Mouse (Mus musculus) myocyte (in vitro differentiated cells): ENCODE results near the gene Rhbdd1. TPM values are rescaled to one million over a fixed set of nuclear protein-coding genes. Genes with fewer than 3 reads are reported as not detected.

Source experiments
- H3K27me3 ChIP-seq: one replicate; pipeline ENCODE4 v1.6.1; 2011; ENCODE audit not compliant: control insufficient read depth, insufficient read depth, insufficient read length
- H3K36me3 ChIP-seq: one replicate; pipeline ENCODE4 v1.6.1; 2011; ENCODE audit not compliant: control insufficient read depth, insufficient read depth
- H3K4me2 ChIP-seq: one replicate; pipeline ENCODE4 v1.6.1; 2011; ENCODE audit warnings: low read depth, control low read depth
- H3K4me3 ChIP-seq: one replicate; pipeline ENCODE4 v1.5.1; 2011; ENCODE audit warnings: mild to moderate bottlenecking, control low read depth, moderate library complexity
- H3K79me2 ChIP-seq: one replicate; pipeline ENCODE4 v1.6.1; 2011; ENCODE audit not compliant: control insufficient read depth, insufficient read depth
- H3ac ChIP-seq: one replicate; pipeline ENCODE4 v1.6.1; 2011; ENCODE audit not compliant: control insufficient read depth, insufficient read length
- CEBPB ChIP-seq: IDR thresholded peaks from 2 replicates; pipeline ENCODE4 v1.6.1; 2011; ENCODE audit warnings: mild to moderate bottlenecking, moderate library complexity; ENCODE audit not compliant: poor library complexity, insufficient read depth, severe bottlenecking
- E2F4 ChIP-seq: IDR thresholded peaks from one replicate; pipeline ENCODE4 v1.6.1; 2011; ENCODE audit warnings: mild to moderate bottlenecking, control low read depth, moderate library complexity; ENCODE audit not compliant: insufficient read depth
- MAX ChIP-seq: IDR thresholded peaks from one replicate; pipeline ENCODE4 v1.6.1; 2011; ENCODE audit warnings: low read depth, mild to moderate bottlenecking, control low read depth
- MYOD1 ChIP-seq, 3 experiments: IDR thresholded peaks; one replicate each; pipeline ENCODE4 v1.6.1; 2011; ENCODE audit warnings: control low read depth in 2 of 3, low read depth in 2 of 3, mild to moderate bottlenecking in 2 of 3, moderate library complexity in 1 of 3; ENCODE audit not compliant: insufficient read length in 2 of 3, control insufficient read depth in 1 of 3
- MYOG ChIP-seq, 3 experiments: IDR thresholded peaks; one replicate each; pipeline ENCODE4 v1.6.1; 2011; ENCODE audit warnings: control low read depth in 2 of 3, low read depth in 2 of 3, mild to moderate bottlenecking in 2 of 3; ENCODE audit not compliant: insufficient read length in 2 of 3, control insufficient read depth in 1 of 3, insufficient read depth in 1 of 3
- POLR2A ChIP-seq: IDR thresholded peaks from one replicate; pipeline ENCODE4 v1.6.1; 2011; ENCODE audit warnings: low read depth, mild to moderate bottlenecking, control low read depth, moderate library complexity; ENCODE audit not compliant: insufficient read length
- POLR2AphosphoS2 ChIP-seq: IDR thresholded peaks from one replicate; pipeline ENCODE4 v1.6.1; 2011; ENCODE audit warnings: low read depth, control low read depth; ENCODE audit not compliant: insufficient read length
- REST ChIP-seq: IDR thresholded peaks from one replicate; pipeline ENCODE4 v1.6.1; 2011; ENCODE audit warnings: mild to moderate bottlenecking, control low read depth, moderate library complexity; ENCODE audit not compliant: insufficient read depth, insufficient read length
- SRF ChIP-seq: IDR thresholded peaks from one replicate; pipeline ENCODE4 v1.6.1; 2011; ENCODE audit warnings: low read depth; ENCODE audit not compliant: control insufficient read depth, insufficient read length
- TCF12 ChIP-seq: IDR thresholded peaks from one replicate; pipeline ENCODE4 v1.6.1; 2011; ENCODE audit warnings: mild to moderate bottlenecking, control low read depth; ENCODE audit not compliant: poor library complexity, insufficient read depth, severe bottlenecking
- TCF3 ChIP-seq: IDR thresholded peaks from one replicate; pipeline ENCODE4 v1.6.1; 2011; ENCODE audit warnings: low read depth, control low read depth; ENCODE audit not compliant: insufficient read length
- USF1 ChIP-seq: IDR thresholded peaks from one replicate; pipeline ENCODE4 v1.6.1; 2011; ENCODE audit warnings: low read depth, mild to moderate bottlenecking, control low read depth, moderate library complexity
- polyA plus RNA-seq: library from polyadenylated mRNA; unstranded; fragments of >200 nt; fragmentation: generic; extraction: Trizol; gene quantifications from one replicate; pipeline ENCODE4 v1.2.1, GENCODE M21; 2012; ENCODE audit warnings: missing spikeins

The Rhbdd1 gene
- polyA plus RNA-seq, 1 experiment = 43.3 TPM

GRCm38 (mm10) chr1:82468872-82469271 lies 152.6 kb downstream of the Rhbdd1 start:
- Histone ChIP-seq H3K79me2 (no peaks in the 10 kb centered on the region), H3K36me3 (no peaks in the 10 kb centered on the region), H3K27me3 (peaks cover 4% of the 10 kb centered on the region), H3ac (no peak overlapping the region), H3K4me2 (peak overlapping the region; percentile 37), H3K4me3 (no peak overlapping the region)
- TF ChIP-seq POLR2AphosphoS2 = no peak
- no peak for TF ChIP-seq REST
- TF ChIP-seq TCF12 = no peak
- no peak for TF ChIP-seq USF1

- TF ChIP-seq E2F4 = no peak
- Histone ChIP-seq H3K79me2 (no peaks in the 10 kb centered on the region), H3K27me3 (peaks cover 4% of the 10 kb centered on the region), H3ac (no peak overlapping the region), H3K36me3 (no peaks in the 10 kb centered on the region), H3K4me2 (no peak overlapping the region), H3K4me3 (no peak overlapping the region)
Observed at GRCm38 (mm10) chr1:82470516-82471225, 154.4 kb downstream of the Rhbdd1 start.

- Histone ChIP-seq H3ac (no peak overlapping the region), H3K4me2 (no peak overlapping the region), H3K79me2 (no peaks in the 10 kb centered on the region), H3K36me3 (no peaks in the 10 kb centered on the region), H3K27me3 (no peaks in the 10 kb centered on the region), H3K4me3 (no peak overlapping the region)
- no peak for TF ChIP-seq TCF12
- TF ChIP-seq TCF3 = no peak
- no peak for TF ChIP-seq POLR2A
- TF ChIP-seq MAX = no peak
- TF ChIP-seq SRF = no peak
- no peak for TF ChIP-seq USF1
- TF ChIP-seq MYOG (IDR thresholded peaks at IDR 0.05; ENCODE audit: control insufficient read depth in 1 of 3, insufficient read depth in 1 of 3, insufficient read length in 2 of 3, low read depth in 2 of 3) = no peak
- TF ChIP-seq REST = no peak
- TF ChIP-seq E2F4 = no peak
- no peak for TF ChIP-seq MYOD1 (IDR thresholded peaks at IDR 0.05; ENCODE audit: control insufficient read depth in 1 of 3, insufficient read length in 2 of 3, low read depth in 2 of 3)
- TF ChIP-seq CEBPB = no peak
- no peak for TF ChIP-seq POLR2AphosphoS2
Observed at GRCm38 (mm10) chr1:82473467-82473866, 157.2 kb downstream of the Rhbdd1 start.

GRCm38 (mm10) chr1:82474461-82474961 lies 158.3 kb downstream of the Rhbdd1 start:
- TF ChIP-seq TCF12 (no peak), USF1 (no peak), E2F4 (no peak), CEBPB (no peak), MAX (no peak), REST (no peak), MYOG (IDR thresholded peaks at IDR 0.05; ENCODE audit: control insufficient read depth in 1 of 3, insufficient read depth in 1 of 3, insufficient read length in 2 of 3, low read depth in 2 of 3) (no peak), TCF3 (no peak), SRF (no peak), MYOD1 (IDR thresholded peaks at IDR 0.05; ENCODE audit: control insufficient read depth in 1 of 3, insufficient read length in 2 of 3, low read depth in 2 of 3) (no peak), POLR2AphosphoS2 (no peak), POLR2A (no peak)
- Histone ChIP-seq H3K27me3 (no peaks in the 10 kb centered on the region), H3K4me3 (no peak overlapping the region), H3ac (no peak overlapping the region), H3K4me2 (no peak overlapping the region), H3K36me3 (no peaks in the 10 kb centered on the region), H3K79me2 (no peaks in the 10 kb centered on the region)

GRCm38 (mm10) chr1:82475254-82475653 lies 159.0 kb downstream of the Rhbdd1 start:
- no peaks in the 10 kb centered on the region for H3K27me3 ChIP-seq
- TF ChIP-seq TCF12 (no peak), REST (no peak), TCF3 (no peak), SRF (no peak)
- H3K36me3 ChIP-seq = no peaks in the 10 kb centered on the region
- H3ac ChIP-seq = no peak overlapping the region
- no peak overlapping the region for H3K4me2 ChIP-seq
- no peak overlapping the region for H3K4me3 ChIP-seq
- H3K79me2 ChIP-seq = no peaks in the 10 kb centered on the region

GRCm38 (mm10) chr1:82475821-82476220 lies 159.6 kb downstream of the Rhbdd1 start:
- H3K36me3 ChIP-seq = no peaks in the 10 kb centered on the region
- no peaks in the 10 kb centered on the region for H3K79me2 ChIP-seq
- H3K27me3 ChIP-seq = no peaks in the 10 kb centered on the region
- H3ac ChIP-seq = no peak overlapping the region
- TF ChIP-seq TCF12 (no peak), MAX (no peak), USF1 (no peak), E2F4 (no peak), CEBPB (no peak), MYOD1 (IDR thresholded peaks at IDR 0.05; ENCODE audit: control insufficient read depth in 1 of 3, insufficient read length in 2 of 3, low read depth in 2 of 3) (no peak), POLR2A (no peak)
- no peak overlapping the region for H3K4me3 ChIP-seq
- H3K4me2 ChIP-seq = peak overlapping the region; percentile 46
